Mouse (Mus musculus): ENCODE results near the gene Slc13a2. TPM values are rescaled to one million over a fixed set of nuclear protein-coding genes. Genes with fewer than 3 reads are reported as not detected.

Gene Slc13a2
- polyA plus RNA-seq, 1 experiment from 2014 or later, result not detected

DNA sequence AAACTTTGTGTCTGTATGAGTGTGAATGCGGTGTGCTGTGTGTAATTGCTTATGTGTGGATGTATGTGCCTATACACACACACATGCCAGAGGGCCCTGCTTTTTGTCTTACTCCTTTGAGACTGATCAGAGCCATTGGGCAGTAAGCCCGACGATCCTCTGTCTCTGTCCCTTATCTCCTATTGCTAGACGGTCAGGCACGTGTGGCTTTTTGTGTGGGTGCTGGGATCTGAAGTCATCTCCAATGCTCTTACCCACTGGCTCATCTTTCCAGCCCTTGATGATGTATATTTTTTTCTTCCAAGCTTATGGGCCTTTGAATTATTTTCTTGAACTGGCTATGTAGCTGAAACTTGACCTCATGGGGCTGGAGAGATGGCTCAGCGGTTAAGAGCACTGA is 67.1 kb downstream of the Slc13a2 start:
- no peaks in the 10 kb centered on the region for H3K9me3 ChIP-seq (ENCODE audit: control insufficient read depth, low read length)
- H3K4me2 ChIP-seq (ENCODE audit: low read length), result no peak overlapping the region
- H3K27me3 ChIP-seq (replicated peaks; ENCODE audit: control insufficient read depth, insufficient read depth, low read length), result no peaks in the 10 kb centered on the region
- no peaks in the 10 kb centered on the region for H3K36me3 ChIP-seq (ENCODE audit: control insufficient read depth, insufficient read depth)
- no peak for ATAC-seq
- no peak overlapping the region for H3K27ac ChIP-seq (ENCODE audit: low read length)
- WGBS, result 90% methylated on average over 6 of the region's 6 CpGs
- no peak overlapping the region for H3K4me3 ChIP-seq (replicated peaks; ENCODE audit: low read length)
- H3K9ac ChIP-seq (replicated peaks; ENCODE audit: low read depth, low read length), result no peak overlapping the region
- no peaks in the 10 kb centered on the region; the same call in 1 of the 2 replicates for H3K4me1 ChIP-seq (replicated peaks; ENCODE audit: control insufficient read depth, insufficient read depth, low read length)

DNA sequence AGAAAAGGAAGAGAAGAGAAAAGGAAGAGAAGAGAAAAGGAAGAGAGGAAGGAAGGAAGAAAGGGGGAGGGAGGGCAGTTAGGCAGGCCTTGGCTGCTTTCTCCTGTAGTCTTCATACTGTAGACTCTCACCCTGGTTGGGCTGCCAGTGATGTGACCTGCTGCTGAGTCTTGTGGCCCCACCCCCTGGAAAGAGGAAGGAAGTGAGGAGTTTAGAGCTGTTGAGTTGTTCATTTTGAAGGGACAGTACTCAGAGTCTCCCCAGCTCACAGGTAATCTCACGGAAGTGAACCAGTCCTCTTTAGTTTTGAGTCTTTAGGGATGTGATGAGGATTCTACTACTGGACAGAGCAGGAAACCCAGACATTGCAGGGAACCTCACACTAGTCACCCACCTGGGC is 68.9 kb downstream of the Slc13a2 start:
- H3K4me3 ChIP-seq (replicated peaks; ENCODE audit: low read length), result no peak overlapping the region

DNA sequence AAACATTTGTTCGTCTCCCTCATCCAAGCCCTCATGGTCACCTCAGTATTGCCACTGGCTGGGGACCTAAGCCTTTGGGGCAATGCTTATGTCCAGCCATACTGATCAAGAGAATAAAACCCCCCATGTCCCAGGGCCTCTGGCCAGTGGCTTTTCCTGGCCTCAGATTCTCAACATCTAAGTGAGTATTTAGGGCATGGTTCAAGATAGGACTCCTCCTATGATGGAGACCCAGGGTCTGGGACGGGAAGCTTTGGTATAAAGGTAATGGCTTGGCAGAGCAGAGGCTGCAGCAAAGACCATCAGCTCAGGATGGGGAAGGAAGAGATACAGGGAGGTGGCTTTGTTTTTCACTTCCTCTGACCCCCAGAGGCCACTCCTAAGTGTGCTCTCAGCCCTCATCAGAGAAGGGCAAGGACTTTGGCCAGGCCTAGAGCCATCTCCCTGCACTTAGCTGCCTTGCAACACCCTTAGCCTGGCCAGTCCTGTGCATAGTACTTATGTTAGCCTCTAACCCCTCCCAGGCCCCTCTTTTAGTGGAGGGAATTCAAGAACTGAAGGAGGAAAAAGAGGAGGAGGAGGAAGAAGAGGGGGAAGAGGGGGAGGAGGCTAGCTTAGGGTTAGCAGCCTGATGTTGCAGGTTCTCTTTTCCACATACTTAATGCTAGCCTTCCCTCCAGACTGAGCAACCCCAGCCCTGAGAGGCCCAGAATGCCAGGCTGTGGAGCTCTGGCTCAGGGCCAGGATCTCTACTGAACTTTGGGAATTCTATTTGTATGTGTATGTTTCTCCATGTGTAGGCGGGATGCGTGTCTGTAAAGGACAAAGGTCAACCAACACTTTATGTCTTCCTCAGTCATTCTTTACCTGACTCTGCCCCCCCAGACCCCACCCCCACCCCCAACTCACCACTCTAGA is 72.3 kb downstream of the Slc13a2 start:
- Histone ChIP-seq H3K4me1 (replicated peaks; ENCODE audit: control insufficient read depth, insufficient read depth, low read length) (peaks cover 9% of the 10 kb centered on the region), H3K36me3 (ENCODE audit: control insufficient read depth, insufficient read depth) (no peaks in the 10 kb centered on the region), H3K9me3 (ENCODE audit: control insufficient read depth, low read length) (no peaks in the 10 kb centered on the region), H3K9ac (replicated peaks; ENCODE audit: low read depth, low read length) (no peak overlapping the region), H3K27me3 (replicated peaks; ENCODE audit: control insufficient read depth, insufficient read depth, low read length) (no peaks in the 10 kb centered on the region), H3K4me3 (replicated peaks; ENCODE audit: low read length) (no peak overlapping the region), H3K27ac (ENCODE audit: low read length) (no peak overlapping the region), H3K4me2 (ENCODE audit: low read length) (no peak overlapping the region)
- ATAC-seq, result no peak
- 78% methylated on average over 4 of the region's 4 CpGs for WGBS

More for the DNA sequence above, 68.9 kb downstream of the Slc13a2 start:
- H3K36me3 ChIP-seq (ENCODE audit: control insufficient read depth, insufficient read depth), result no peaks in the 10 kb centered on the region
- H3K9ac ChIP-seq (replicated peaks; ENCODE audit: low read depth, low read length), result no peak overlapping the region
- H3K4me2 ChIP-seq (ENCODE audit: low read length), result no peak overlapping the region
- H3K27ac ChIP-seq (ENCODE audit: low read length), result no peak overlapping the region
- ATAC-seq, result no peak
- 93% methylated on average over 1 of the region's 1 CpGs for whole genome bisulfite sequencing
- H3K9me3 ChIP-seq (ENCODE audit: control insufficient read depth, low read length), result no peaks in the 10 kb centered on the region
- no peaks in the 10 kb centered on the region for H3K4me1 ChIP-seq (replicated peaks; ENCODE audit: control insufficient read depth, insufficient read depth, low read length)
- no peaks in the 10 kb centered on the region for H3K27me3 ChIP-seq (replicated peaks; ENCODE audit: control insufficient read depth, insufficient read depth, low read length)

DNA sequence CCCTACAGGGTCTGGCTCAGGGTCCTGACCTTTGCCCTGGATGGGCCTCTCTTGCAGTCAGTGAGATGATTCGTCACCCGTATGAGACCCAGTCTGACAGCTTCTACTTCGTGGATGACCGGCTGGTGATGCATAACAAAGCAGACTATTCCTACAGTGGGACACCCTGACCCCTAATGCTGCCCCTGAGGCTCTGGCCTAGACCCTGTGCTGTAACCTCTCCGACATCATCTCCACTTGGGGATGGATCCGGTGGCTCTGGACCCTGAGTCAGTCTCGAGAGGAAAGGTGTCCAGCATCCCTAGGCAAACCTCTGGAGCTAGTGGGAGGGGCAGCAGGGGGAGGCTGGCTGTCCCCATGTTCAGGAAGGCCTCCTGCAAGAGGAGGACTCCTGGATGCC is 73.5 kb downstream of the Slc13a2 start:
- Histone ChIP-seq H3K4me3 (replicated peaks; ENCODE audit: low read length) (no peak overlapping the region), H3K4me2 (ENCODE audit: low read length) (no peak overlapping the region), H3K36me3 (ENCODE audit: control insufficient read depth, insufficient read depth) (no peaks in the 10 kb centered on the region), H3K27ac (ENCODE audit: low read length) (no peak overlapping the region), H3K4me1 (replicated peaks; ENCODE audit: control insufficient read depth, insufficient read depth, low read length) (peaks cover 18% of the 10 kb centered on the region), H3K9me3 (ENCODE audit: control insufficient read depth, low read length) (no peaks in the 10 kb centered on the region), H3K9ac (replicated peaks; ENCODE audit: low read depth, low read length) (no peak overlapping the region), H3K27me3 (replicated peaks; ENCODE audit: control insufficient read depth, insufficient read depth, low read length) (no peaks in the 10 kb centered on the region)
- no peak for ATAC-seq
- 84% methylated on average over 7 of the region's 7 CpGs for WGBS

DNA sequence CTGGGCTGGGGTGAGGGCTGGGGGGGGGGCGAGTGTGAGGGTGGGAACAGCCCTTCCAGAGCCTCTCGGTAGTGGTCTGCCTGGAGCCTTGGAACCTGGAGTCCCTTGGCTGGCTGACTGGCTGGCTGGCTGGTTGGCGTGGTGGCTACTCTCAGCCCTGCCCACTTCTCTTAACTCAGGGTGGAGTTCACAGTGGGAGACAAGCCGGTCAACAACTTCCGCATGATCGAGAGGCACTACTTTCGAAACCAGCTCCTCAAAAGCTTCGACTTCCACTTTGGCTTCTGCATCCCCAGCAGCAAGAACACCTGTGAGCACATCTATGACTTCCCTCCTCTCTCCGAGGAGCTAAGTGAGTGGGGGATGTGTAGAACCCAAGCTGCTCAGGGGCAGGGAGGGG is 74.1 kb downstream of the Slc13a2 start:
- 87% methylated on average over 9 of the region's 9 CpGs for WGBS
- Histone ChIP-seq H3K4me2 (ENCODE audit: low read length) (no peak overlapping the region), H3K4me1 (replicated peaks; ENCODE audit: control insufficient read depth, insufficient read depth, low read length) (peaks cover 21% of the 10 kb centered on the region), H3K36me3 (ENCODE audit: control insufficient read depth, insufficient read depth) (no peaks in the 10 kb centered on the region), H3K9ac (replicated peaks; ENCODE audit: low read depth, low read length) (no peak overlapping the region), H3K9me3 (ENCODE audit: control insufficient read depth, low read length) (no peaks in the 10 kb centered on the region), H3K27me3 (replicated peaks; ENCODE audit: control insufficient read depth, insufficient read depth, low read length) (no peaks in the 10 kb centered on the region), H3K4me3 (replicated peaks; ENCODE audit: low read length) (no peak overlapping the region), H3K27ac (ENCODE audit: low read length) (no peak overlapping the region)
- ATAC-seq, result no peak

Other genes with a start within 250 kb of the Slc13a2 start
- gene Nek8, start 245.5 kb downstream of the Slc13a2 start, polyA plus RNA-seq (2015; fragmentation: Nextera tagmentation; extraction: Ambion mirVana), result 5.1 and 6.0 TPM in 2 replicates
- 5.4 and 6.5 TPM in 2 replicates for gene Tlcd1, start 245.5 kb downstream of the Slc13a2 start, polyA plus RNA-seq (2015; fragmentation: Nextera tagmentation; extraction: Ambion mirVana)
- gene Rpl23a, start 238.6 kb downstream of the Slc13a2 start, polyA plus RNA-seq (2015; fragmentation: Nextera tagmentation; extraction: Ambion mirVana), result 758 and 831 TPM in 2 replicates
- 53.9 and 56.9 TPM in 2 replicates for gene Rab34, start 233.8 kb downstream of the Slc13a2 start, polyA plus RNA-seq (2015; fragmentation: Nextera tagmentation; extraction: Ambion mirVana)
- gene Proca1, start 228.8 kb downstream of the Slc13a2 start, polyA plus RNA-seq (2015; fragmentation: Nextera tagmentation; extraction: Ambion mirVana), result 0.94 and 3.0 TPM in 2 replicates
- gene Sdf2, start 176.5 kb downstream of the Slc13a2 start, polyA plus RNA-seq (2015; fragmentation: Nextera tagmentation; extraction: Ambion mirVana), result 71.8 and 73.0 TPM in 2 replicates
- gene Supt6, start 176.2 kb downstream of the Slc13a2 start, polyA plus RNA-seq (2015; fragmentation: Nextera tagmentation; extraction: Ambion mirVana), result 33.7 and 34.6 TPM in 2 replicates
- 56.4 and 58.6 TPM in 2 replicates for gene 2610507B11Rik, start 160.5 kb downstream of the Slc13a2 start, polyA plus RNA-seq (2015; fragmentation: Nextera tagmentation; extraction: Ambion mirVana)
- not detected in 2 replicates for gene BC030499, start 131.4 kb downstream of the Slc13a2 start, polyA plus RNA-seq (2015; fragmentation: Nextera tagmentation; extraction: Ambion mirVana)
- 21.6 and 22.1 TPM in 2 replicates for gene Spag5, start 120.7 kb downstream of the Slc13a2 start, polyA plus RNA-seq (2015; fragmentation: Nextera tagmentation; extraction: Ambion mirVana)
- 152 and 186 TPM in 2 replicates for gene Aldoc, start 99.2 kb downstream of the Slc13a2 start, polyA plus RNA-seq (2015; fragmentation: Nextera tagmentation; extraction: Ambion mirVana)
- 61.1 and 61.4 TPM in 2 replicates for gene Pigs, start 93.8 kb downstream of the Slc13a2 start, polyA plus RNA-seq (2015; fragmentation: Nextera tagmentation; extraction: Ambion mirVana)
- 68.6 and 69.1 TPM in 2 replicates for gene Unc119, start 78.7 kb downstream of the Slc13a2 start, polyA plus RNA-seq (2015; fragmentation: Nextera tagmentation; extraction: Ambion mirVana)
- gene Foxn1, start 35.7 kb downstream of the Slc13a2 start, polyA plus RNA-seq (2015; fragmentation: Nextera tagmentation; extraction: Ambion mirVana), result not detected in 2 replicates
- gene Slc46a1, start 43.5 kb upstream of the Slc13a2 start, polyA plus RNA-seq (2015; fragmentation: Nextera tagmentation; extraction: Ambion mirVana), result 18.3 and 19.8 TPM in 2 replicates
- 51.6 and 56.6 TPM in 2 replicates for gene Sarm1, start 75.5 kb upstream of the Slc13a2 start, polyA plus RNA-seq (2015; fragmentation: Nextera tagmentation; extraction: Ambion mirVana)
- 76.0 and 99.3 TPM in 2 replicates for gene Vtn, start 76.9 kb upstream of the Slc13a2 start, polyA plus RNA-seq (2015; fragmentation: Nextera tagmentation; extraction: Ambion mirVana)
- gene Sebox, start 81.2 kb upstream of the Slc13a2 start, polyA plus RNA-seq (2015; fragmentation: Nextera tagmentation; extraction: Ambion mirVana), result 0.16 and 0.19 TPM in 2 replicates
- gene Tmem199, start 90.0 kb upstream of the Slc13a2 start, polyA plus RNA-seq (2015; fragmentation: Nextera tagmentation; extraction: Ambion mirVana), result 78.8 and 86.3 TPM in 2 replicates
- gene Poldip2, start 90.0 kb upstream of the Slc13a2 start, polyA plus RNA-seq (2015; fragmentation: Nextera tagmentation; extraction: Ambion mirVana), result 209 and 214 TPM in 2 replicates
- 71.5 and 71.8 TPM in 2 replicates for gene Tnfaip1, start 114.1 kb upstream of the Slc13a2 start, polyA plus RNA-seq (2015; fragmentation: Nextera tagmentation; extraction: Ambion mirVana)
- 111 and 117 TPM in 2 replicates for gene Ift20, start 114.1 kb upstream of the Slc13a2 start, polyA plus RNA-seq (2015; fragmentation: Nextera tagmentation; extraction: Ambion mirVana)
- 31.1 and 34.9 TPM in 2 replicates for gene Tmem97, start 128.6 kb upstream of the Slc13a2 start, polyA plus RNA-seq (2015; fragmentation: Nextera tagmentation; extraction: Ambion mirVana)